Mouse (Mus musculus): Measurements from ENCODE around the gene Crhr2. TPM values are rescaled to one million over a fixed set of nuclear protein-coding genes. Genes with fewer than 3 reads are reported as not detected.

The Crhr2 gene
- polyA plus RNA-seq, 1 experiment from 2014 or later: 0.61 TPM

GRCm38 (mm10) chr6:55108358-55108757, 24.5 kb downstream of the Crhr2 start:
- no peak overlapping the region for H3K27ac ChIP-seq
- no peak overlapping the region for H3K9ac ChIP-seq (replicated peaks)
- H3K4me3 ChIP-seq (replicated peaks): no peak overlapping the region
- H3K36me3 ChIP-seq: no peaks in the 10 kb centered on the region
- H3K4me2 ChIP-seq (replicated peaks): no peak overlapping the region
- H3K4me1 ChIP-seq (replicated peaks): no peaks in the 10 kb centered on the region
- ATAC-seq: no peak
- WGBS: 23% methylated on average over 7 of the region's 7 CpGs
- peaks cover 6% of the 10 kb centered on the region; the same call in 1 of the 2 replicates for H3K27me3 ChIP-seq
- H3K9me3 ChIP-seq: no peaks in the 10 kb centered on the region

- no peaks in the 10 kb centered on the region for H3K9me3 ChIP-seq
- H3K4me3 ChIP-seq (replicated peaks): no peak overlapping the region
- 82% methylated on average over 5 of the region's 5 CpGs for WGBS
- no peak overlapping the region for H3K9ac ChIP-seq (replicated peaks)
- no peak overlapping the region for H3K27ac ChIP-seq
- no peaks in the 10 kb centered on the region for H3K4me1 ChIP-seq (replicated peaks)
- no peak overlapping the region for H3K4me2 ChIP-seq (replicated peaks)
- ATAC-seq: no peak
- H3K36me3 ChIP-seq: no peaks in the 10 kb centered on the region
- H3K27me3 ChIP-seq: no peaks in the 10 kb centered on the region
Measured at GRCm38 (mm10) chr6:55098603-55099002, 34.2 kb downstream of the Crhr2 start.

- Histone ChIP-seq H3K27ac (no peak overlapping the region), H3K9me3 (no peaks in the 10 kb centered on the region), H3K4me1 (replicated peaks) (no peaks in the 10 kb centered on the region), H3K27me3 (no peaks in the 10 kb centered on the region), H3K9ac (replicated peaks) (no peak overlapping the region), H3K4me2 (replicated peaks) (no peak overlapping the region), H3K36me3 (no peaks in the 10 kb centered on the region), H3K4me3 (replicated peaks) (no peak overlapping the region)
- ATAC-seq: no peak
- 88% methylated on average over 5 of the region's 5 CpGs for WGBS
Measured at GRCm38 (mm10) chr6:55098030-55098429, 34.8 kb downstream of the Crhr2 start.

- WGBS: 89% methylated on average over 6 of the region's 6 CpGs
- no peak overlapping the region for H3K9ac ChIP-seq (replicated peaks)
- ATAC-seq: no peak
- no peaks in the 10 kb centered on the region for H3K27me3 ChIP-seq
- H3K9me3 ChIP-seq: no peaks in the 10 kb centered on the region
- no peak overlapping the region for H3K27ac ChIP-seq
- H3K4me3 ChIP-seq (replicated peaks): no peak overlapping the region
- no peaks in the 10 kb centered on the region for H3K4me1 ChIP-seq (replicated peaks)
- H3K36me3 ChIP-seq: no peaks in the 10 kb centered on the region
- H3K4me2 ChIP-seq (replicated peaks): no peak overlapping the region
Measured at GRCm38 (mm10) chr6:55093431-55094146, 39.2 kb downstream of the Crhr2 start.

GRCm38 (mm10) chr6:55091396-55091795, 41.4 kb downstream of the Crhr2 start:
- no peaks in the 10 kb centered on the region for H3K9me3 ChIP-seq
- WGBS: 97% methylated on average over 9 of the region's 9 CpGs
- H3K4me2 ChIP-seq (replicated peaks): no peak overlapping the region
- no peak overlapping the region for H3K4me3 ChIP-seq (replicated peaks)
- H3K4me1 ChIP-seq (replicated peaks): no peaks in the 10 kb centered on the region
- no peak overlapping the region for H3K27ac ChIP-seq
- no peaks in the 10 kb centered on the region for H3K27me3 ChIP-seq
- no peak overlapping the region for H3K9ac ChIP-seq (replicated peaks)
- H3K36me3 ChIP-seq: no peaks in the 10 kb centered on the region
- ATAC-seq: no peak

GRCm38 (mm10) chr6:55090639-55091038, 42.2 kb downstream of the Crhr2 start:
- H3K9ac ChIP-seq (replicated peaks): no peak overlapping the region
- no peaks in the 10 kb centered on the region for H3K36me3 ChIP-seq
- no peak for ATAC-seq
- H3K27me3 ChIP-seq: no peaks in the 10 kb centered on the region
- H3K4me1 ChIP-seq (replicated peaks): no peaks in the 10 kb centered on the region; the same call in 1 of the 2 replicates
- no peaks in the 10 kb centered on the region for H3K9me3 ChIP-seq
- no peak overlapping the region for H3K4me2 ChIP-seq (replicated peaks)
- WGBS: 52% methylated on average over 4 of the region's 4 CpGs
- no peak overlapping the region for H3K4me3 ChIP-seq (replicated peaks)
- H3K27ac ChIP-seq: no peak overlapping the region

- no peaks in the 10 kb centered on the region for H3K9me3 ChIP-seq
- no peaks in the 10 kb centered on the region for H3K36me3 ChIP-seq
- WGBS: 52% methylated on average over 4 of the region's 4 CpGs
- no peak overlapping the region for H3K27ac ChIP-seq
- H3K4me2 ChIP-seq (replicated peaks): no peak overlapping the region
- H3K27me3 ChIP-seq: no peaks in the 10 kb centered on the region
- H3K9ac ChIP-seq (replicated peaks): no peak overlapping the region
- H3K4me1 ChIP-seq (replicated peaks): no peaks in the 10 kb centered on the region; the same call in 1 of the 2 replicates
- H3K4me3 ChIP-seq (replicated peaks): no peak overlapping the region
- 0 out of 2 replicates have a peak, but pooled peaks have one; percentile 11 for ATAC-seq
Measured at GRCm38 (mm10) chr6:55087355-55087754, 45.5 kb downstream of the Crhr2 start.

- no peak overlapping the region for H3K27ac ChIP-seq
- no peaks in the 10 kb centered on the region; the same call in 1 of the 2 replicates for H3K4me1 ChIP-seq (replicated peaks)
- H3K9me3 ChIP-seq: no peaks in the 10 kb centered on the region
- H3K36me3 ChIP-seq: peaks cover 44% of the 10 kb centered on the region
- no peak overlapping the region for H3K4me3 ChIP-seq (replicated peaks)
- no peaks in the 10 kb centered on the region for H3K27me3 ChIP-seq
- no peak overlapping the region for H3K4me2 ChIP-seq (replicated peaks)
- 86% methylated on average over 7 of the region's 7 CpGs for WGBS
- no peak overlapping the region for H3K9ac ChIP-seq (replicated peaks)
- ATAC-seq: no peak; the same call in 1 of the 2 replicates
Measured at GRCm38 (mm10) chr6:55082261-55083051, 50.4 kb downstream of the Crhr2 start.

GRCm38 (mm10) chr6:55081379-55081778, 51.4 kb downstream of the Crhr2 start:
- ATAC-seq: no peak
- Histone ChIP-seq H3K9me3 (no peaks in the 10 kb centered on the region), H3K27me3 (no peaks in the 10 kb centered on the region), H3K27ac (no peak overlapping the region), H3K4me3 (replicated peaks) (no peak overlapping the region), H3K9ac (replicated peaks) (no peak overlapping the region), H3K36me3 (peaks cover 55% of the 10 kb centered on the region), H3K4me2 (replicated peaks) (no peak overlapping the region), H3K4me1 (replicated peaks) (no peaks in the 10 kb centered on the region; the same call in 1 of the 2 replicates)
- 96% methylated on average over 3 of the region's 3 CpGs for WGBS

GRCm38 (mm10) chr6:55076561-55077255, 56.1 kb downstream of the Crhr2 start:
- Histone ChIP-seq H3K9me3 (no peaks in the 10 kb centered on the region), H3K36me3 (peaks cover 90% of the 10 kb centered on the region)
- WGBS: 91% methylated on average over 4 of the region's 4 CpGs

GRCm38 (mm10) chr6:55065903-55066302, 66.9 kb downstream of the Crhr2 start:
- no peak for ATAC-seq
- H3K27ac ChIP-seq: no peak overlapping the region
- H3K4me1 ChIP-seq (replicated peaks): no peaks in the 10 kb centered on the region
- H3K9me3 ChIP-seq: no peaks in the 10 kb centered on the region
- H3K27me3 ChIP-seq: no peaks in the 10 kb centered on the region
- H3K4me2 ChIP-seq (replicated peaks): no peak overlapping the region
- peaks cover 82% of the 10 kb centered on the region for H3K36me3 ChIP-seq
- H3K4me3 ChIP-seq (replicated peaks): no peak overlapping the region
- 94% methylated on average over 2 of the region's 2 CpGs for WGBS
- H3K9ac ChIP-seq (replicated peaks): no peak overlapping the region

More at GRCm38 (mm10) chr6:55076561-55077255, 56.1 kb downstream of the Crhr2 start:
- no peak overlapping the region for H3K27ac ChIP-seq
- no peaks in the 10 kb centered on the region for H3K4me1 ChIP-seq (replicated peaks)
- H3K27me3 ChIP-seq: no peaks in the 10 kb centered on the region
- ATAC-seq: no peak
- H3K4me3 ChIP-seq (replicated peaks): no peak overlapping the region
- H3K9ac ChIP-seq (replicated peaks): no peak overlapping the region
- no peak overlapping the region for H3K4me2 ChIP-seq (replicated peaks)

- 96% methylated on average over 7 of the region's 7 CpGs for WGBS
- Histone ChIP-seq H3K4me1 (replicated peaks) (no peaks in the 10 kb centered on the region), H3K36me3 (peaks cover 89% of the 10 kb centered on the region), H3K4me2 (replicated peaks) (no peak overlapping the region), H3K27ac (no peak overlapping the region), H3K4me3 (replicated peaks) (no peak overlapping the region), H3K9me3 (no peaks in the 10 kb centered on the region), H3K27me3 (no peaks in the 10 kb centered on the region), H3K9ac (replicated peaks) (no peak overlapping the region)
- no peak for ATAC-seq
Measured at GRCm38 (mm10) chr6:55064477-55064827, 68.4 kb downstream of the Crhr2 start.

Measured in midbrain, embryonic 13.5 days (tissue).